Mouse (Mus musculus) testis, adult 2 months (tissue): Measurements from ENCODE around the gene Reep1. TPM values are rescaled to one million over a fixed set of nuclear protein-coding genes. Genes with fewer than 3 reads are reported as not detected.

Experiments used
- H3K27ac ChIP-seq: fragments of 200-500 bp; 2 replicates; pipeline ENCODE4 v1.5.1; 2012; ENCODE audit warnings: low read depth, low read length; ENCODE audit not compliant: control insufficient read depth, insufficient read depth
- H3K27me3 ChIP-seq: fragments of 200-500 bp; 2 replicates; pipeline ENCODE4 v1.6.1; 2012; ENCODE audit warnings: mild to moderate bottlenecking, low read length, moderate library complexity; ENCODE audit not compliant: control insufficient read depth, insufficient read depth
- H3K36me3 ChIP-seq: fragments of 200-500 bp; 2 replicates; pipeline ENCODE4 v1.6.1; 2012; ENCODE audit warnings: mild to moderate bottlenecking, low read length; ENCODE audit not compliant: control insufficient read depth, insufficient read depth
- H3K4me1 ChIP-seq: fragments of 200-500 bp; 2 replicates; pipeline ENCODE4 v1.6.1; 2012; ENCODE audit warnings: low read length; ENCODE audit not compliant: control insufficient read depth, insufficient read depth
- H3K4me3 ChIP-seq: fragments of 200-500 bp; 2 replicates; pipeline ENCODE4 v1.5.1; 2012; ENCODE audit warnings: low read depth, mild to moderate bottlenecking, low read length, moderate library complexity, mixed read lengths; ENCODE audit not compliant: control insufficient read depth
- CTCF ChIP-seq: fragments of 200-500 bp; IDR thresholded peaks from 2 replicates; pipeline ENCODE4 v1.5.1; 2012; ENCODE audit warnings: low read depth, mild to moderate bottlenecking, inconsistent platforms, low read length, moderate library complexity; ENCODE audit not compliant: control insufficient read depth, insufficient read depth, insufficient replicate concordance
- POLR2A ChIP-seq: fragments of 200-500 bp; IDR thresholded peaks from 2 replicates; pipeline ENCODE4 v1.6.1; 2012; ENCODE audit warnings: low read depth, mild to moderate bottlenecking, inconsistent platforms, low read length, moderate library complexity; ENCODE audit not compliant: control insufficient read depth
- polyA plus RNA-seq: library from polyadenylated mRNA; depleted of rRNA; stranded (reverse); fragments of >200 nt; gene quantifications from 2 replicates; pipeline ENCODE4 v1.2.3, GENCODE M21; 2012

The Reep1 gene
- polyA plus RNA-seq, 1 experiment = 34.3 TPM

DNA sequence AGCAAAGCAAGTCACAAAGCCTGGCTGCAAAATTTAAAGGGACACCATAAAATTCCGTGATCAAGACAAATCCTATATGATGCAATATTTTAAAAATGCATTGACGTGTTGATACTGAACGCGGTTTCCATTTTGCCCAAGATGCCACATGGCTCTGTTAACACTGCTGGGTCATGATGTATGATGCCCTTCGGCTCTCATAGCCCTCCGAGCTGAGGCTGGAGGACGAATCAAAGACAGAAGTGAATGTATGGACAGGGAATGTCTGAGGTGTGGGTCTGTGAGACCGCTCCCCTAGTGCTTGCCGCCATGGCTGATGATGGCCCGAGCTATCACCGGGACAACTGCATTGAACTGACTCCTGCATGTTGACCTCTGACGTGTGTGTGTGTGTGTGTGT is 490 bp upstream of the Reep1 start:
- Histone ChIP-seq H3K27ac (no peak overlapping the region), H3K4me3 (no peak overlapping the region), H3K4me1 (peaks cover 9% of the 10 kb centered on the region), H3K27me3 (no peaks in the 10 kb centered on the region), H3K36me3 (no peaks in the 10 kb centered on the region)
- no peak for TF ChIP-seq POLR2A
- no peak for TF ChIP-seq CTCF

DNA sequence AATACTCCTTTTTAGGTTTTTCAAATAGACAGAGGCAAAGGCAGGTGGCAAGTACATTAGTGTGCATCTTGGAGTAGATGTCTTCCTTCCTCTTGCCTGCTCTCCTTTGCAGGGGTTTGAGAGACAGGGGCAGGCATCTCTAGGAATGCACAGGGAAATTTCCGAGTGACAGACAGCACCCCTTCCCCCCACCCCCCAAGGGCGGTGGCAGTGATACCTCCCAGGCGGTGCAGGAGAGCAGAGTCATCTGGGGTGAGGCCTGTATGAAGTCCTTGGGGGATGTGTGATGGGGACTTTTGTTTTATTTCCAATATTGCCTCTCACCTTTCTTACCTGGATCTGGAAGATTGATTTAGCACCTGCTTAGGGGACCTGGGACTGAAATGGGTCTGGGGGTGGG is 1.2 kb downstream of the Reep1 start:
- peak overlapping the region; percentile 39 for H3K27ac ChIP-seq
- H3K27me3 ChIP-seq = no peaks in the 10 kb centered on the region
- no peak for TF ChIP-seq POLR2A
- no peak for TF ChIP-seq CTCF
- peak overlapping the region; percentile 64 for H3K4me3 ChIP-seq
- H3K4me1 ChIP-seq = peaks cover 9% of the 10 kb centered on the region
- H3K36me3 ChIP-seq = no peaks in the 10 kb centered on the region

DNA sequence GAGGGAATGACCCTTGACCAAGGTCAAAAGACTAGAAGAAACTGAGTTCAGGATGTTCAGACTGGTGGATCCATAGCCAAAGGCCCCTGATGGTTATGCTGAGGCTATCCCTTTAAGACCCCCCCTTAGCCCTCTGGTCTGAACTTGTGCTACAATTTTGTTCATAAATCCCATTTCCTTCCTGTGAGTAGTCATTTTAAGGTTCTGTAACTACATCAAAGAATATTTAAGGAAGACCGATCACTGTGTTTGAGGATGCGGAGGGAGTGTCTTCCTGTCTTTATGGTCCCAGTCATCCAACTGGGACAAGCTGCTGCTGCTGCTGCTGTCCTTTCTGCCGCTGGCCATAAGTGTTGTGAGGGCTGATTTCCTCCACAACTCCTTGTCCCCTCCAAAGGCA is 3.0 kb downstream of the Reep1 start:
- no peaks in the 10 kb centered on the region for H3K36me3 ChIP-seq
- H3K27me3 ChIP-seq = no peaks in the 10 kb centered on the region
- peaks cover 9% of the 10 kb centered on the region for H3K4me1 ChIP-seq
- H3K27ac ChIP-seq = no peak overlapping the region
- no peak for TF ChIP-seq POLR2A
- no peak for TF ChIP-seq CTCF
- no peak overlapping the region for H3K4me3 ChIP-seq

DNA sequence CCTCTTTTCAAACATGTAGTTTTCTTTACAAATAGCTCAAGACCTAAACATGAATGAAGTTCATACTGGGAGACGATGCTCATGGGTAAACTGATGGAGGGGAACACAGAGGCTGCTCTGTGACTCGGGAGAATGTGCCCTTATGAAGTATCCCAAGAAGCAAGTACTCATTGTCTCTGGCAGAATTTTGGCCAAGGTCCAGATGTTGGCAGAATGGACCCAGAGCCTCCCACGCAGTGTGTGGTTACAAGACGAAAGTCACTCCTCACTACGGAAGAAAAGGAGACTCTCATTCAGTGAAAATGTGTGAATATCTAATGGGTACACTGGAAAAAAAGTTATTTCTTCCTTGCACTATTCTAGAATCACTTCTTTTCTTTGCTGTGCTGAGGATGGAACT is 3.8 kb downstream of the Reep1 start:
- H3K4me3 ChIP-seq = no peak overlapping the region
- no peak for TF ChIP-seq POLR2A
- TF ChIP-seq CTCF = no peak
- H3K27me3 ChIP-seq = no peaks in the 10 kb centered on the region
- H3K27ac ChIP-seq = no peak overlapping the region
- no peaks in the 10 kb centered on the region for H3K36me3 ChIP-seq
- H3K4me1 ChIP-seq = peaks cover 9% of the 10 kb centered on the region

DNA sequence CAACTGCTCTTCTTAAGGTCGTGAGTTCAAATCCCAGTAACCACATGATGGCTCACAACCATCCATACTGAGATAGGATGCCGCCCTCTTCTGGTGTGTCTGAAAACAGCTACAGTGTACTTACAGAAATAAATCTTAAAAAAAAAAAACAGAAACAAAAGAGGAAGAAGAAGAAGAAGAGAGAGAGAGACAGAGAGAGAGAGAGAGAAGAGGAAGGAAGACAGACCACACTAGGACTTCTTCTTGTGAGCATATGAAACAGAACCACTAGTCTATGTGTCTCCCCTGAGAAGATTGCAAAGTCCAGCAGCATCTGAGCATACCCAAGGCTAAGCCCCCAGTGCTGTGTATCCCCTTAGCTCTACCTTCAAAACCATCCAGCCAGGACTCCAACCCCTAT is 6.2 kb downstream of the Reep1 start:
- TF ChIP-seq POLR2A (no peak), CTCF (no peak)
- H3K27ac ChIP-seq = no peak overlapping the region
- no peak overlapping the region for H3K4me3 ChIP-seq
- H3K36me3 ChIP-seq = no peaks in the 10 kb centered on the region
- H3K27me3 ChIP-seq = no peaks in the 10 kb centered on the region
- H3K4me1 ChIP-seq = peaks cover under 1% of the 10 kb centered on the region; the same call in 1 of the 2 replicates

DNA sequence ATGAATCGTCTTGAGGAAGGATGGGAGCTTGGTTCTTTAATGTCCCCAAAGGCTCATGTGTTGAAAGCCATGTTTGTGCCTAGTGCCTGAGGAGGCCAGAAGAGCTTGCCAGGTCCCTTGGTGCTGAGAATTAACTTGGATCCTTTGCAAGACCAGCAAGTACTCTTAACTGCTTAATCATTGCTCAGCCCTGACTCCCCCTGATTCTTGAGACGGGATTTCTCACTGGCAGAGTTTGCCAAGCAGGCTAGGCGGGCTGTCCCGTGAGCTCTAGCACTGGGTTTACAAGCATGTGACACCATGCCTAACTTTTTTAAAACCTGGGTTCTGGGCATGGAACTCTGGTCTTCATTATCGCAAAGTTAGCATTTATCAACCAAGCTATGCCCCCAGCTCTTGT is 7.6 kb downstream of the Reep1 start:
- Histone ChIP-seq H3K27ac (no peak overlapping the region), H3K4me3 (no peak overlapping the region), H3K4me1 (no peaks in the 10 kb centered on the region), H3K36me3 (no peaks in the 10 kb centered on the region), H3K27me3 (no peaks in the 10 kb centered on the region)
- TF ChIP-seq CTCF (no peak), POLR2A (no peak)

DNA sequence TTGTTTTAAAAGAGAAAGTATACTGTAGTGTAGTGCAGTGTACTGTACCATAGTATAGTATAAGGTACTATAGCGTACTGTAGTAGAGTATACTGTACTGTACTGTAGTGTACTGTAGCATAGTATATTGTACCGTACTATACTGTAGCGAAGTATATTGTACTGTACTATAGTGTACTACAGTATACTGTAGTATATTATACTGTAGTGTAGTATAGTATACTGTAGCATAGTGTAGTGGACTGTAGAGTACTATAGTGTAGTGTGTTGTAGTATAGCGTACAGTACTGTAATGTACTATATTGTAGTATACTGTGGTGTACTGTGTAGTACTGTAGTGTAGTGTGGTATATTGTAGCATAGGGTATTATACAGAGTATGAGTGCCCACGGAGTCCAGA is 9.1 kb downstream of the Reep1 start:
- TF ChIP-seq CTCF (no peak), POLR2A (no peak)
- Histone ChIP-seq H3K27ac (no peak overlapping the region), H3K36me3 (no peaks in the 10 kb centered on the region), H3K27me3 (no peaks in the 10 kb centered on the region), H3K4me1 (no peaks in the 10 kb centered on the region), H3K4me3 (no peak overlapping the region)

DNA sequence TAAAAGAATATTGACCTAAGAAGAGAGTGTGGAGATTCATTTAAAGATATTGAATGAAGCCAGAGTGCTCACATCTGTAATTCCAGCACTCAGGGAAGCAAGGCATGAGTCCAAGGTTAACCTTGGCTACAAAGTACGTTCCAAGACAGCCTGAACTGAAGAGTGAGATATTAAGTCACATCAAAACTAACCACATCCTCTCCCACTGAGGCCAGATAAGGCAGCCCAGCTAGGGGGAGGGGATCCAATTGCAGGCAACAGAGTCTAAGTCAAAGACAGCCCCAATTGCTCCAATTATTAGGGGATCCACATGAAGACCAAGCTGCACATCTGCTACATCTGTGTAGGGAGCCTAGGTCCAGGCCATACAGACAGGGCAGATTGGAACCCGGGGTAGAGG is 11.0 kb downstream of the Reep1 start:
- Histone ChIP-seq H3K27me3 (no peaks in the 10 kb centered on the region), H3K4me3 (no peak overlapping the region)
- no peak for TF ChIP-seq CTCF
- TF ChIP-seq POLR2A = no peak

More for the DNA sequence above, 11.0 kb downstream of the Reep1 start:
- no peaks in the 10 kb centered on the region for H3K36me3 ChIP-seq
- no peaks in the 10 kb centered on the region for H3K4me1 ChIP-seq
- H3K27ac ChIP-seq = no peak overlapping the region
